Mouse (Mus musculus) kidney, adult 2 months (tissue): ENCODE data around the gene Eif2s3x.

ENCODE experiments used
- CTCF ChIP-seq: fragments of 200-500 bp; conservative IDR thresholded peaks from 2 replicates; pipeline ENCODE4 v1.5.1; 2011; ENCODE audit warnings: low read depth, mild to moderate bottlenecking, control low read depth, low read length, moderate library complexity, mixed read lengths; ENCODE audit not compliant: insufficient read depth, insufficient read length
- POLR2A ChIP-seq: fragments of 200-500 bp; IDR thresholded peaks from one replicate; pipeline ENCODE4 v1.6.1; 2011; ENCODE audit warnings: low read depth, low read length, control low read depth

- TF ChIP-seq CTCF (peak; percentile 26; the same call in 1 of the 2 replicates), POLR2A (no peak)
Observed at GRCm38 (mm10) chrX:94185156-94185555, 27.5 kb downstream of the Eif2s3x start.
